Mouse (Mus musculus) megakaryocyte, embryonic 14.5 days (primary cell): ENCODE results near the gene Krt24. TPM values are rescaled to one million over a fixed set of nuclear protein-coding genes. Genes with fewer than 3 reads are reported as not detected.

Experiments used
- H3K27me3 ChIP-seq: replicated peaks from 2 replicates; pipeline ENCODE3; 2012; ENCODE audit warnings: inconsistent platforms
- H3K36me3 ChIP-seq: replicated peaks from 2 replicates; pipeline ENCODE3; 2012; ENCODE audit warnings: low read length, inconsistent platforms, mixed read lengths
- H3K4me1 ChIP-seq: 2 replicates; pipeline ENCODE4 v1.6.1; 2012; ENCODE audit warnings: inconsistent platforms
- H3K4me3 ChIP-seq: replicated peaks from 2 replicates; pipeline ENCODE3; 2012; ENCODE audit warnings: moderate library complexity, mild to moderate bottlenecking, inconsistent platforms
- H3K9me3 ChIP-seq: 2 replicates; pipeline ENCODE4 v1.6.1; 2012; ENCODE audit warnings: inconsistent platforms
- FLI1 ChIP-seq: IDR thresholded peaks from 2 replicates; pipeline ENCODE4 v1.6.1; 2012; ENCODE audit warnings: low read length, inconsistent platforms, mixed read lengths
- GATA1 ChIP-seq: IDR thresholded peaks from 3 replicates; pipeline ENCODE4 v1.6.1; 2012; ENCODE audit warnings: mixed read lengths, low read length, inconsistent platforms, borderline replicate concordance
- polyA plus RNA-seq: library from polyadenylated mRNA; stranded (reverse); fragments of >175 nt; gene quantifications from 2 replicates; pipeline ENCODE4 v1.2.3, GENCODE M21; 2012; ENCODE audit warnings: low replicate concordance; ENCODE audit not compliant: insufficient read depth

The Krt24 gene
- not detected in 2 replicates for polyA plus RNA-seq

- TF ChIP-seq FLI1 (no peak), GATA1 (no peak)
- Histone ChIP-seq H3K4me3 (no peak within 1 kb of the TSS), H3K9me3 (no peaks in the 10 kb centered on the region), H3K27me3 (peaks cover 20% of the 10 kb centered on the region), H3K36me3 (no peaks in the 10 kb centered on the region), H3K4me1 (no peaks in the 10 kb centered on the region)
These were observed at the start of gene Krt24 for GRCm38 (mm10) chr11:99284833-99285312. Gene Krt24 (minus strand): TSS chr11:99285262.

GRCm38 (mm10) chr11:99333426-99333825 lies 48.4 kb upstream of the Krt24 start:
- TF ChIP-seq GATA1 (no peak), FLI1 (no peak)
- Histone ChIP-seq H3K27me3 (no peaks in the 10 kb centered on the region), H3K4me3 (no peak overlapping the region), H3K36me3 (no peaks in the 10 kb centered on the region), H3K9me3 (no peaks in the 10 kb centered on the region), H3K4me1 (no peaks in the 10 kb centered on the region)

GRCm38 (mm10) chr11:99329655-99330054 lies 44.6 kb upstream of the Krt24 start:
- Histone ChIP-seq H3K9me3 (no peaks in the 10 kb centered on the region), H3K4me3 (no peak overlapping the region), H3K27me3 (peaks cover 3% of the 10 kb centered on the region), H3K36me3 (no peaks in the 10 kb centered on the region), H3K4me1 (no peaks in the 10 kb centered on the region)
- TF ChIP-seq FLI1, result no peak
- TF ChIP-seq GATA1, result no peak

GRCm38 (mm10) chr11:99322851-99323250 lies 37.8 kb upstream of the Krt24 start, which contains the start of gene Krt25:
Gene Krt25 (minus strand): TSS chr11:99322951.
- Histone ChIP-seq H3K27me3 (peaks cover 8% of the 10 kb centered on the region), H3K4me1 (no peaks in the 10 kb centered on the region), H3K9me3 (no peaks in the 10 kb centered on the region), H3K4me3 (no peak within 1 kb of the TSS), H3K36me3 (no peaks in the 10 kb centered on the region)
- TF ChIP-seq FLI1 (no peak), GATA1 (no peak)

GRCm38 (mm10) chr11:99321094-99321493 lies 36.0 kb upstream of the Krt24 start:
- Histone ChIP-seq H3K36me3 (no peaks in the 10 kb centered on the region), H3K4me1 (no peaks in the 10 kb centered on the region), H3K9me3 (no peaks in the 10 kb centered on the region), H3K27me3 (peaks cover 10% of the 10 kb centered on the region), H3K4me3 (no peak overlapping the region)
- TF ChIP-seq FLI1 (no peak), GATA1 (no peak)

GRCm38 (mm10) chr11:99319127-99319526 lies 34.1 kb upstream of the Krt24 start:
- H3K4me3 ChIP-seq, result no peak overlapping the region
- H3K4me1 ChIP-seq, result no peaks in the 10 kb centered on the region
- TF ChIP-seq GATA1 (no peak), FLI1 (no peak)
- no peaks in the 10 kb centered on the region for H3K36me3 ChIP-seq
- H3K27me3 ChIP-seq, result peaks cover 10% of the 10 kb centered on the region
- no peaks in the 10 kb centered on the region for H3K9me3 ChIP-seq

GRCm38 (mm10) chr11:99316543-99316942 lies 31.5 kb upstream of the Krt24 start:
- H3K4me3 ChIP-seq, result no peak overlapping the region
- H3K36me3 ChIP-seq, result no peaks in the 10 kb centered on the region
- no peak for TF ChIP-seq FLI1
- TF ChIP-seq GATA1, result no peak
- no peaks in the 10 kb centered on the region for H3K4me1 ChIP-seq
- H3K9me3 ChIP-seq, result no peaks in the 10 kb centered on the region
- peaks cover 10% of the 10 kb centered on the region for H3K27me3 ChIP-seq

GRCm38 (mm10) chr11:99314594-99314993 lies 29.5 kb upstream of the Krt24 start:
- H3K36me3 ChIP-seq, result no peaks in the 10 kb centered on the region
- H3K9me3 ChIP-seq, result no peaks in the 10 kb centered on the region
- no peaks in the 10 kb centered on the region for H3K4me1 ChIP-seq
- no peak overlapping the region for H3K4me3 ChIP-seq
- TF ChIP-seq GATA1 (no peak), FLI1 (no peak)
- peaks cover 10% of the 10 kb centered on the region for H3K27me3 ChIP-seq

- H3K27me3 ChIP-seq, result peaks cover 2% of the 10 kb centered on the region
- no peak for TF ChIP-seq FLI1
- TF ChIP-seq GATA1, result no peak
- no peaks in the 10 kb centered on the region for H3K36me3 ChIP-seq
- no peaks in the 10 kb centered on the region for H3K9me3 ChIP-seq
- H3K4me1 ChIP-seq, result no peaks in the 10 kb centered on the region
- no peak overlapping the region for H3K4me3 ChIP-seq
These were observed 25.8 kb upstream of the Krt24 start for GRCm38 (mm10) chr11:99310882-99311281.

- H3K4me3 ChIP-seq, result no peak overlapping the region
- no peaks in the 10 kb centered on the region for H3K4me1 ChIP-seq
- H3K9me3 ChIP-seq, result no peaks in the 10 kb centered on the region
- H3K27me3 ChIP-seq, result peaks cover 1% of the 10 kb centered on the region
- no peak for TF ChIP-seq GATA1
- no peak for TF ChIP-seq FLI1
- no peaks in the 10 kb centered on the region for H3K36me3 ChIP-seq
These were observed 22.5 kb upstream of the Krt24 start for GRCm38 (mm10) chr11:99307579-99307978.
